Mouse (Mus musculus) testis, adult 2 months (tissue): ENCODE data around the gene Nup133.

ENCODE experiments used
- CTCF ChIP-seq: fragments of 200-500 bp; IDR thresholded peaks from 2 replicates; pipeline ENCODE4 v1.5.1; 2012; ENCODE audit warnings: low read depth, mild to moderate bottlenecking, inconsistent platforms, low read length, moderate library complexity; ENCODE audit not compliant: control insufficient read depth, insufficient read depth, insufficient replicate concordance
- POLR2A ChIP-seq: fragments of 200-500 bp; IDR thresholded peaks from 2 replicates; pipeline ENCODE4 v1.6.1; 2012; ENCODE audit warnings: low read depth, mild to moderate bottlenecking, inconsistent platforms, low read length, moderate library complexity; ENCODE audit not compliant: control insufficient read depth

DNA sequence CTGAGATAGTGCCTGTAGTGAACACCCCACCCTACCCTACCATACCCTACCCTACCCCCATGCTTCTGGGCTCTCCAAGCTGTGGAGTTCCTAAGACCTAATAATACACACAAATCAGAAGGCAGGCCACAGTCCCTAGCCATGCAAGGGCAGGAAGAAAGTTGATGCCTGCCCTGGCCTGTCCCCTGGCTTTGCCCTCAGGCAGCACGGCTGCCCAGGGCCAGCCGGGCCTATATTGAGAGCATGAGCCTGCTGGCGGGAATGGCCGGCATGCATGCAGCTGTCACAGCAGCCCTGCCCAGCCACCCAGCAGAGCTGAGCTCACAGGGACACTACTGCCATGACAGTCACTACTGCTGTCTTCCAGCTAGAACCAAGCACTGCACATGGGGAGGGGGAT lies 66.0 kb downstream of the Nup133 start:
- TF ChIP-seq CTCF (no peak), POLR2A (no peak)
